Mouse (Mus musculus): ENCODE data around the gene Gps1.
"Not testable (repeated sequence)": the region's sequence is repeated elsewhere in the genome, so short reads cannot be mapped to it uniquely, and the experiment has no call there.

Gps1 gene

DNA sequence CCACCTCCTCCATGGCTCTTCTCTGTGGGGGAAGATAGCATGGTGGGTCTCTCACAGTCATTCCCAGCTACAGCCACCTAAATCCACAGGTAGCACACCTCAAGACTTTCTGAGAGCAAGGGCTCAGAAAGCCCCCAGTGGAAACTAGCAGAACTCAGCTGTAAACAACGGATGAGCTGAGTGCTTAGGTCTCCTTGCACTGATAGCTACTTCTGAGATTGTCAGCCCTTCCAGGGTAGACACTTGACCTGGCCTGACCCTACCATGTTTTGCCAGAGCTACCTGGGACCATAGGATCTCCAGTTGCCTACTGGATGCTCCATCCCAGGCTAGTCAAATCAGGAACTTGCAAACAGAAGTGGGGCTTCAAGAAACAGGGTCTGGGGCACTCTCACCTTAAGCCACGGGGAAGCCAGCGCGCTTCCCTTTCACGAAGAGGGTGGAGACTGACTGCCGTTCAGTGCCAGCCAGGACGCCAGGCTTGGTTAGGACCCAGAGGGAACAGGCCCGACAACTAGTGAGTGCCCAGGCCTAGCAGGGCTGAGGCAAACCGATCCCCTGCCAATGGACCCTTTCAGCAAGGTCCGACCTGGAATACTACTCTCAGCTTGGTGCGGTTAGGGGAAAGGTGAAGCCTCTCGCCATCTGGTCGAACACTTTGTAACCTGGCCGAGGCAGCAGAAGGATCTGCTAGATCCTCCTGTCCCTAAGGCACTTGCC, 38.9 kb downstream of the Gps1 start:
- DNase-seq: no peak

DNA sequence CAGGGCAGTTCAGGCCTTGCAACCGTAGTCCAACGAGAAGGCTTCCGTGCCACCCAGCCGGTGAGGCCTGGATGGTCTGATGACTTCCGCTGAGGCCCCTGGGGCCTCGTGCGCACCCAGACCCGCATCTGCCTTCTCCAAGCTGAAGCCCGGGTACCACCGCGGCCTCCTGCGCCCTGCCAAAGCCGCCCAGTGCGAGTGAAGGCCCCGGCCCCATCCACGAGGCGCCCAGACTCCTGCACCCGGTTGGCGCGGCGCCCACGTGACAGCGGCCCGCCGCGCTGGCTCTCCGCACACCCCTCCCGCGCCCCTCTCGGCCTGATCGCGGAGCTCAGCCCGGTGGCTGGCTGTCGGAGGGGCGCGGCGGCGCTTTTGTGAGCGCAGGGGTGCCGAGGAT, 39.5 kb downstream of the Gps1 start:
- no peak for DNase-seq

DNA sequence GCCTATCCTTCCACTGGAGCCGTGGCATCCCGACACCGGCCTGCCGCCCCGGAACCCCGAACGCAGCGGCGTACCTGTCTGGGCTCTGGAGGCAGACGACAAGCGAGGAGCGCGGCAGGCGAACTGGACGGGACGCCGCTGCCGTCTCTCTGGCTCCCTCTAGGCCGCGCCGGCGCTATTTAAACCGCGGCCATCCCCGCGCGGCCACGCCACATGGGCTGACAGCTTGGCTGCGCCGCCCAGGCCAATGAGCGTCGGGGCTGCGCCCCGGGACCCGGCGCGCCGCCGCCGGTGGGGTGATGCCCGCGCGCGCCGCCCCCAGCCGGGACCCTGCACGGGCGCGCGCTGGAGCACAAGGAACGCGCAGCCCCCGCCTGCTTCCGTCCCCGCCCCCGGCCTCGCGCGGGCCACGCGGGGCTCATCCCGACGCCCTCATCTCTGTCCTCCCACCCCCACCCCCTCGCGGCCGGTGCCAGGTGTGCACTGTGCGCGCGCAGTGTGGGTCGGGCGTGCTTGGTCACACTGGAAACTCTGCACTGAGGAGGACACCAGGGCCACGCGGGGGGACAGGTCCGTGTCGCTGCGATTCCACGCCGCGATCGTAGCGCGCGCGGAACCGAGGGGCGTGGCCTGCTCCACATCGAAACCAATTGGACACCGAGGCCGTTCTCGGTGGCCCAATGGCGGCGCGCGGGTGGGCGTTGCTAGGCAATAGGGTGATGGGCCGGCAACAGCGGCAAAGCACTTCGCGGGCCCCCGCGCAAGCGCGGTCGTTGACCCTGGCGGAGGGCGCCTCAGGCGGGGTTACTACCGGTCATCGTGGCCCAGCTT, 40.1 kb downstream of the Gps1 start, which contains the start of gene Fasn:
Fasn (minus strand) TSS at position 592 of the 831 bp plus-strand sequence.
- DNase-seq: peak; percentile 92

DNA sequence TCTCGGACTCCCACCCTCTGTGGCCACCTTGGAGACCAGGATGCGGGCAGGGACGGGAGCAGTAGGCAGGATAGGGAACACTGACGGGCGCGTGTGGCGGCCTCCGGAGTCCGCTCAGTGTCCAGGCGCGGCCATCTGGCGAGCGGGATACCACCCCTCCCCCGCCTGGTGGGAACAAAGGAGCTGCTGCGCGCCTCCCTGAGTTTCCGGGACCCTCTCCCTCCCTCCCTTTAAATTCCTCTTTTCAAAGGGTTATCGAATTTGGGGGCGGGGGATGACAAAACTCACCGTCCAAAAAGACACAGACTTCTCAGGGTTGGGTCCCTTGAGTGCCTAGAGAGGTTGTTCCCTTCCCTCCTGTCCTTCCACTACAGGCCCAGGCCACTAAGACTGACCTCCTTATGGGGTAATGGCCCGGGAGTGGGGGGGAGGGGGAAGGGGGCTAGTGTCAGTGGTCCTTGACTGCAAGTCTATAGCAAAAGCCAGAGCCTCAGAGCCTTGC, 40.8 kb downstream of the Gps1 start:
- no peak for DNase-seq

DNA sequence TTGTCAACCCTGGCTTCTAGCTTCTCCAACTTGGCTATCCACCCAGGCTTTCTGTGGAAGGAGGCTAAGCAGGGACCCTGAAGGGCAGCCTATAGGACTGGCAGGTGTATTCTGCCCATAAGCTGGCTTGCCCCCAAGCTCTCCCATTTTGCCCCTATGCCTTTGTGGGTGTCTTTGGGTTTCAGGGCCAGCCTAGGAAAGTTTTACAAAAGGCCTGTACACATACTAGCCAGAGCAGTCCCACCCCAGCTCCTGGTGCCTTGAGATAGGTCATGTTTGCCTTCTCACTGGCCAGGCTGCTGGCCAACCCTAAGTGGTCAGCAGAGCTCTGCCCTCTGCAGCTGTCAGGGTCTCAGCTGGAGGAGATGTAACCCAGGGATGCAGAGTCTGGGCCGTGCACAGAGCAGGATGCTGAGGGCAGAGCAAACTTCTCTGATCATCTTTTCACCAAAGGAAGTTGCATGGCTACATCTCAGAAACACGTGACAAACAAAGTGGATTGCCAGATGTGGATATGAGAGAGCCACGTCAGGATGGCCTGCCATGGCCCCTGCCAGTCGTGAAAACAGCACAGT, 41.3 kb downstream of the Gps1 start:
- peak in 1 of 2 experiments; percentile 4 for DNase-seq

DNA sequence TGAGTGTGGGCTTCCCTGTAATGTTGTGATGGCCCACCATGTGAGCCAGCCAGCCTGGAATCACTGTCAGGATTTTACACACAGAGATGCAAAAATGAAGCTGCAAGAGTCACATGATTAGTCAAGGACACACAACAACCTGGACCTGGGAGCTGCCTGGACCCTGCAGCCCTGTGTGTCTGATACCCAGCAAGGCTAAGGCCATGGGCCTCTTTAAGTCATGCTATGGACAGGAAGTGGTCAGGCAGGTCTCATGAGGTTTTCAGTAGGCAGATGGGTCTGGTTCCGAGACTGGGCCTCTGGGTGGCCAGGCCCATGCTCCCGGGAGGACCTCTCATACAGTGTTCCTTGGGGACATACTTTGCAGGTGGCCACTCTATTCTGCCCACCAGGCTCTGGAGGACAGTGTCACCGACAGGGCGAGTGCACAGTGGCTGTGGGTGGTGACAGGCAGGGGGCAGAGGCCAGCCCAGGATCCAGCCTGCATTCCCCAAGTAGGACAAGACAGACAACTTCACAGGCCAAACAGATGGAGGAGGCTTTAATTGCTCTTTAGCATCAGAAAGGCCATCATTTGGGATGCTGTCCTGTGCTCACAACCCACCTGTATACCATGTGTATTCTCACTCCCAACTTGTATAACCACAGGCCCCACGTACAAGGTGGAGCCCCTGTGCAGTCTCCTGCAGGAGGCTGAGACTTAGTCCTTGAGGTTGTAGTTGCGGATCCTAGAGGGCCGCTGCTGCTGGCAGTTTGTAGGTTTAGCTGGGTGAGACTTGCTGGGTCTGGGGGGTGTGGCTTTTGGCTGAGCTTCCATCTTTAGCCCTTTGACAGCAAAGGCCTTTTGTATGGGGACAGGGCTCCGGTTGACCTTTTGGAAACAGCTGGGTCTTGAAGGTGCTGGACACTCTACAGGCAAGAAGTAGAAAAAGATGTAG, 42.2 kb downstream of the Gps1 start:
- no peak for DNase-seq

DNA sequence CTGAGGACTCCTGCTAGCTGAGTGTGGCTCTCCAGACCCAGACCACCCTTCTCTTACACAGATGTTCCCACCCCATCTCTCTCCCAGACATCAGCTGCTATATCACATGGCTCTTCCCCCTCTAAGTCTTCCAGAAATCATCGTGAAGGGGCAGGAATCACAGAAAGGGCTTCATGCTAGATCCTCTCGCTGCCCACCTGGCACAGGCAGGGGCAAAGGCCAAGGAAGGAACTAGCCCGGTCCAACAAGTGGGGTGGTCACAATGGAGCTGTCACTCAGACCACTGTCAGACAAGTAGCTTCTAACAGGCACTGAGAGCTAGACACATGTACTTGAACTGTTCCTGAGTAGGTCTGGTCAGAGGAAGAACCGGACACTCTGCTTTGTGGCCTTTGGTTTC, 44.3 kb downstream of the Gps1 start:
- no peak for DNase-seq

DNA sequence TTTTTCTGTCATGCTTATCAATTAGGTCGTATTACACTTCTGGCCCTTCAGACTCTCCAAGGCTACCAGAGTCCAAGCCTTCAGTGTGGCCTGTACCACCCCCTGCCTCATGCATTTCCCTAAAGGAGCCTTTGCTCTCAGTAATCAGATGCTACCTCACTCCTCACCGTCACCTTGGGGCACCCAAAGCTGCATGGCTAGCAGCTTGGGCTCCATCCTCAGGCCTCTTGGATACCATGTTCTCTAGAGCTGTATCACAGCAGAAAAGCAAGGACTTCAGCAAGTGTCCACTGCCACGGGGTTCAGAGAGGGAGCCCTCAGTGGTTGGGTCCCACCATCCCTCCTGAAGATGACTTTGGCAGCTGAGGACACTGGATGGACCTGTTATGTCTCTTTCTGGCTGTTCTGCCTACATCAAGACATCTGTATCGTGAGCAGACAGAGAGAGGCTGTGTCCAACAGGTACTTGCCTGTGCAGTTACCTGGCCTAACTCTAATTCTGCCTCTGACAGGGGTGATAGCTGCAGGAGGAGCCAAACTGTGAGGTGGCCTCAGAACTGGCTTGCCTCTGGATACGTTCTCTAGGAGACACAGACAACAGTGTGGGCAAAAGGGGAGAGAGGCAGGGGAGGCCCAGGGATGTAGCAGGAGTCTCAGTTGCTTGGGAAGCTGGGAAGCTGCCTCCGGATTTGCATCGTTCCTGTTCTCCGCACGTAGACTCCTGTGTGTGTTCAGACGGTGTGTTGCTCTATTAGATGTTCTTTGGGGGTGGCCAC, 45.9 kb downstream of the Gps1 start:
- no peak for DNase-seq

DNA sequence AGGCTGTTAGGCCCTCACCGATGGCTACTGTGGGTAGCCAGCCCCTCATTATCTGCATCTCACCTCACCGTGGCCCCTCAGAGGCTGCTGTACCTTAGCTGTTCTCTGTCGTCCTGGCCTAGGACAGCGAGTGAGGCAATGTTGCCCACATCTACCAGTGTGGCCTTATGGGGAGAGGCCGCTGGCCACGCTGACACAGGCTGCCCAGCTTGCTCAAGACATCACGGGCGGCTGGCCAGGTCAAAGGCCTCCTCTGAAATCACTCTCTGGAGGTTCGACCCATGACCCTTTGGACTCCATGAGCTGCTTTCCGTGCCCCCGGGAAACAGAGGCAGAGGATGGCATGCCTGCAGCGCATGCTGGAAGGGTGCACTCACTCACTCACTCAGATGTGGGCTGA, 46.6 kb downstream of the Gps1 start:
- no peak for DNase-seq

DNA sequence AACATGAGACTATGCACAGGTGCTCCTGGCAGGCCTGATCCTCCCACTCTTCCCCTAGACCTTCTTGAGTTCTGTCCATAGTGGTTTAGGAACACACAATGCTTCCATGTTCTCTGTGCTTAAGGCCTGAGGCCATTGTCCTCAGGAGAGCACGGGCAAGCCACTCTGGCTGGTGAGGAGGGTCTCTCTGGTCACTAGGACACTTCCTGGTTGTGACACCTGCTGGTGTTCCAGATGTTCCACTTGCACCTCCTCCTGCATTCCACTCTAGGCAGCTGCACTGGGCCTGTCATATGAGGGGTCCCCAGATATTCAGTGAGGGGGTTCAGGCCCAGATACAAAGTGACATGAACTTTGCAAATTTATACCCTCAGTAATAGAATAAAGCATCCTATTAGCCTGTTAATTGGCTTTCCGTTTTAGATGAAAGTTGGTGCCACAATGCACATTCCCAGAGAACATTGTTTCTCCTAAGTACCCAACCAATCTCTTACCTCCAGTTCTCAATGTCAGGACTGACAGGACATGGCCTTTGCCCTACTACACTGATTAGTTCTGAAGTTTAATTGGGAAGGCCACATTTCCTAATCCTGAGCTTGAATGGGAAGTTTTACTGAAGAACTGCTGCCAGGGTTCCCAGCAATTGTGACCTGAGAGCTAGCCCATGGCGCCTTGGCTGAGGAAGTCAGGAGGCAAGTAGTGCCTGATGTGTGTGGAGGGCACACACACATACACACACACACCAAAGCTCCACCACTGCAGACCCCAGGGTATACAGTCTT, 47.8 kb downstream of the Gps1 start:
- no peak for DNase-seq

DNA sequence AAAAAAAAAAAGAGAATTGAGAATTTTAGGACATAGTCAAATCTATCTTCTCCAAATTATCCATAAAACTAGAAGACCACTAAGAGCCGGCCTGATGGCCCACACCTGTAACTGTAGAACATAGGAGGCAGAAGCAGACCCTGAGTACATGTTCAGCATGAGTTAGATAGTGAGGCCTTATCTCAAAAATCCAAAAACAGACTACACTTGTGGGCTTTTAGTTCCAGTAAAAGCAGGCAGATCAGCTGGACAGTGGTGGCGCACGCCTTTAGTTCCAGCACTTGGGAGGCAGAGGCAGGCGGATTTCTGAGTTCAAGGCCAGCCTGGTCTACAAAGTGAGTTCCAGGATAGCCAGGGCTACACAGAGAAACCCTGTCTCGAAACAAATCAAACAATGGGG, 48.9 kb downstream of the Gps1 start:
- DNase-seq: not testable (repeated sequence)

DNA sequence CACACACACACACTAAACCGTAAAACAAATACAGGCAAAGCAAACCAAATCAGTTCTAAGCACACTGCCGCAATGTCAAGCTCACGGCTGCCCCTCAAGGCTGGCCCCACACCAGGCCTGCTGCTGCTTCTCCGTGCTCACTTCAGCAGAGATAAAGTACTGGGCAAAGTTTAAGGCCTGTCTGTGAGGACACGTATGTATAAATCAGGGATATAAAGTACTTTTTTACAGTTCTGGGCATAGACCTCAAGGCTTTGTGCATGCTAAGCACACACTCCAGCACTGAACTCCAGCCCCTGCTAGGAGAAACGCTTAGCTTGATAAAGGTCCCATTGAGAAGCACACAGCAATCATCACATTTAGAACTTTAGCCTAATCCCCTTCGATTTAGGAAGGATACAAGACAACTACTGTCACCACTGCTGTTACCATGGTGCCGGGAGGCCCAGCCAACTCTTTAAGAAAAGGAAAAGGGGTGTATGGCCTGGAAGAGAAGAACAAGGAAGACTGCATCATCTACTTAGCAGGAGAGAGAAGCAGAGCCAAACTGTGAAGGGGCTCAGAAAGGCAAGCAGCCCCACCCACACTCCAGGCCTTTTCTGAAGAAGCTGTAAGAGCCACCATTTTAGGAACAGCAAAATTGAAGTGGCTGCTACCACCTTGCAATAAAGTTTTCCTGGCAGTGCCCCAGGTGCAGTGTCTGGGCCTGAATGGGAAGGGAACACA, 49.6 kb downstream of the Gps1 start:
- no peak for DNase-seq
